Mouse (Mus musculus): ENCODE measurements around the gene March9.

- TF ChIP-seq CTCF (conservative IDR thresholded peaks at IDR 0.05; ENCODE audit: low read length) (no peak), POU5F1 (IDR thresholded peaks at IDR 0.05; ENCODE audit: borderline replicate concordance, low read length) (no peak), NANOG (IDR thresholded peaks at IDR 0.05; ENCODE audit: borderline replicate concordance, low read length) (no peak)
These were observed 1.5 kb upstream of the March9 start for GRCm38 (mm10) chr10:127061513-127061912.

All from E14TG2a.4 (cell line).